Comparison of ENCODE assay signal across 1 mouse cellular context in genomic region chr15:82345820-82346470, GRCm38 (mm10).
TF ChIP-seq lines count a peak whose summit lies in the region.

No protein-coding gene starts in this region.

TF ChIP-seq in CH12.LX, 34 proteins besides CTCF, POLR2A, EP300 and RAD21:
- TF ChIP-seq ZNF384 (IDR thresholded peaks at IDR 0.05; ENCODE audit: low read depth, low read length) (no peak), HCFC1 (IDR thresholded peaks at IDR 0.05; ENCODE audit: low read depth, low read length) (peak; percentile 74), ZMIZ1 (IDR thresholded peaks at IDR 0.05; ENCODE audit: low read depth, low read length) (0 out of 2 replicates have a peak, but pooled peaks have one; percentile 54), ZKSCAN1 (IDR thresholded peaks at IDR 0.05; ENCODE audit: borderline replicate concordance, low read depth, low read length) (no peak), PAX5 (IDR thresholded peaks at IDR 0.05; ENCODE audit: low read length) (no peak), MAFK (IDR thresholded peaks at IDR 0.05; ENCODE audit: insufficient replicate concordance, low read length) (no peak), MAX (IDR thresholded peaks at IDR 0.05; ENCODE audit: low read length) (no peak), POLR2AphosphoS2 (IDR thresholded peaks at IDR 0.05; ENCODE audit: low read depth, low read length) (no peak), KAT2A (IDR thresholded peaks at IDR 0.05; ENCODE audit: insufficient replicate concordance, low read length) (peak; percentile 52; the same call in 1 of the 2 replicates), TCF12 (IDR thresholded peaks at IDR 0.05; ENCODE audit: low read depth, low read length) (peak; percentile 95), MAZ (IDR thresholded peaks at IDR 0.05; ENCODE audit: low read depth, low read length) (no peak), CHD2 (IDR thresholded peaks at IDR 0.05; ENCODE audit: low read length) (peak; percentile 99), IRF4 (IDR thresholded peaks at IDR 0.05; ENCODE audit: low read depth, low read length) (peak; percentile 64; the same call in 1 of the 2 replicates), GABPA (IDR thresholded peaks at IDR 0.05; ENCODE audit: insufficient replicate concordance, low read depth, low read length) (no peak), E2F4 (IDR thresholded peaks at IDR 0.05; ENCODE audit: insufficient replicate concordance, low read depth, low read length) (no peak), MXI1 (IDR thresholded peaks at IDR 0.05; ENCODE audit: low read depth, low read length) (0 out of 2 replicates have a peak, but pooled peaks have one; percentile 13), CHD1 (IDR thresholded peaks at IDR 0.05; ENCODE audit: low read depth, low read length) (no peak), UBTF (IDR thresholded peaks at IDR 0.05; ENCODE audit: low read depth, low read length) (no peak), TBP (conservative IDR thresholded peaks at IDR 0.05; ENCODE audit: low read depth, low read length) (peak; percentile 72; the same call in 1 of the 2 replicates), JUND (conservative IDR thresholded peaks at IDR 0.05; ENCODE audit: low read depth, low read length) (no peak), USF1 (IDR thresholded peaks at IDR 0.05; ENCODE audit: low read depth, low read length) (peak; percentile 68), MYC (IDR thresholded peaks at IDR 0.05; ENCODE audit: low read depth, low read length) (no peak), JUN (IDR thresholded peaks at IDR 0.05; ENCODE audit: insufficient read depth, low read depth, low read length) (no peak), RCOR1 (conservative IDR thresholded peaks at IDR 0.05; ENCODE audit: low read depth, low read length) (no peak), BHLHE40 (IDR thresholded peaks at IDR 0.05; ENCODE audit: low read depth, low read length) (0 out of 2 replicates have a peak, but pooled peaks have one; percentile 41), NELFE (IDR thresholded peaks at IDR 0.05; ENCODE audit: low read depth, low read length) (peak; percentile 84), ELF1 (IDR thresholded peaks at IDR 0.05; ENCODE audit: low read depth, low read length) (peak; percentile 67), SIN3A (IDR thresholded peaks at IDR 0.05; ENCODE audit: low read length) (peak; percentile 95; the same call in 1 of the 2 replicates), MEF2A (IDR thresholded peaks at IDR 0.05; ENCODE audit: borderline replicate concordance, low read depth, low read length) (0 out of 2 replicates have a peak, but pooled peaks have one; percentile 45), USF2 (conservative IDR thresholded peaks at IDR 0.05; ENCODE audit: low read depth, low read length) (no peak), NRF1 (IDR thresholded peaks at IDR 0.05; ENCODE audit: low read depth, low read length) (peak; percentile 90), SMC3 (IDR thresholded peaks at IDR 0.05; ENCODE audit: low read depth, low read length) (no peak), ZC3H11A (IDR thresholded peaks at IDR 0.05; ENCODE audit: low read depth, low read length) (no peak), ETS1 (conservative IDR thresholded peaks at IDR 0.05; ENCODE audit: low read depth, low read length) (no peak)
